Mouse (Mus musculus): ENCODE measurements at regions not wholly inside any gene's neighbourhood (a gene's known extent, or its start where the extent isn't known, plus 50 kb on each side); places are given as distances from the start of the nearest gene placed in this dataset.

GRCm38 (mm10) chr9:30284562-30285323 is 142.2 kb upstream of the Snx19 start:
- TF ChIP-seq CTCF (IDR thresholded peaks at IDR 0.05; ENCODE audit: low read depth): no peak
- no peak for TF ChIP-seq EP300 (IDR thresholded peaks at IDR 0.05; ENCODE audit: low read depth)
